Mouse (Mus musculus): ENCODE results near the gene Tub.

GRCm38 (mm10) chr7:108903969-108904368 is 46.2 kb upstream of the Tub start:
- TF ChIP-seq CTCF (IDR thresholded peaks at IDR 0.05; ENCODE audit: control insufficient read depth, insufficient read depth, insufficient read length) (no peak), MYOD1 (IDR thresholded peaks at IDR 0.05; ENCODE audit: control insufficient read depth, insufficient read length, low read depth) (no peak), MYOG (IDR thresholded peaks at IDR 0.05; ENCODE audit: control insufficient read depth, extremely low read depth, insufficient read length) (no peak), MAX (IDR thresholded peaks at IDR 0.05) (no peak)

Measured in C2C12 (cell line).